Mouse (Mus musculus) limb, embryonic 12.5 days (tissue): Measurements from ENCODE around the gene Insm2. TPM values are rescaled to one million over a fixed set of nuclear protein-coding genes. Genes with fewer than 3 reads are reported as not detected.
A peak's percentile ranks its signal among the peaks of the same experiment; 100 is the strongest.
"Not testable (repeated sequence)": the region's sequence is repeated elsewhere in the genome, so short reads cannot be mapped to it uniquely, and the experiment has no call there.

ENCODE experiments used
- ATAC-seq: fragments of 200-750 bp; cut with Nextera tagmentation; 2 replicates; pipeline ENCODE4 v1.8.0; 2017; ENCODE audit warnings: low read depth, moderate TSS enrichment; ENCODE audit not compliant: insufficient number of reproducible peaks, insufficient read depth, low FRiP score, low TSS enrichment
- H3K27ac ChIP-seq: fragments of 300-500 bp; sonication (generic); 2 replicates; pipeline ENCODE4 v1.5.1; 2016; ENCODE audit warnings: mild to moderate bottlenecking, moderate library complexity
- H3K27me3 ChIP-seq: fragments of 300-500 bp; sonication (generic); 2 replicates; pipeline ENCODE4 v1.6.1; 2016; ENCODE audit warnings: mild to moderate bottlenecking, moderate library complexity
- H3K36me3 ChIP-seq: fragments of 300-500 bp; sonication (generic); 2 replicates; pipeline ENCODE4 v1.6.1; 2016; ENCODE audit warnings: mild to moderate bottlenecking, moderate library complexity
- H3K4me1 ChIP-seq: fragments of 300-500 bp; sonication (generic); replicated peaks from 2 replicates; pipeline ENCODE4 v1.6.1; 2016
- H3K4me2 ChIP-seq: fragments of 300-500 bp; sonication (generic); 2 replicates; pipeline ENCODE4 v1.6.1; 2016; ENCODE audit warnings: mild to moderate bottlenecking, moderate library complexity
- H3K4me3 ChIP-seq: fragments of 300-500 bp; sonication (generic); replicated peaks from 2 replicates; pipeline ENCODE4 v1.5.1; 2016; ENCODE audit warnings: mild to moderate bottlenecking
- H3K9ac ChIP-seq: fragments of 300-500 bp; sonication (generic); replicated peaks from 2 replicates; pipeline ENCODE4 v1.6.1; 2016; ENCODE audit warnings: mild to moderate bottlenecking, moderate library complexity
- H3K9me3 ChIP-seq: fragments of 300-500 bp; sonication (generic); 2 replicates; pipeline ENCODE4 v1.6.1; 2016; ENCODE audit warnings: mild to moderate bottlenecking, moderate library complexity
- WGBS: fragments of 180-500 bp; shearing (Covaris S2); methylation state at CpG from one replicate; pipeline ENCODE4 v1.1.7; 2016; 5-methylcytosine and 5-hydroxymethylcytosine counted together
- polyA plus RNA-seq: library from polyadenylated mRNA; unstranded; fragments of >200 nt; fragmentation: Nextera tagmentation; extraction: Ambion mirVana; gene quantifications from 2 replicates; pipeline ENCODE4 v1.2.1, GENCODE M21; 2016

The Insm2 gene
- polyA plus RNA-seq = not detected in 2 replicates

DNA sequence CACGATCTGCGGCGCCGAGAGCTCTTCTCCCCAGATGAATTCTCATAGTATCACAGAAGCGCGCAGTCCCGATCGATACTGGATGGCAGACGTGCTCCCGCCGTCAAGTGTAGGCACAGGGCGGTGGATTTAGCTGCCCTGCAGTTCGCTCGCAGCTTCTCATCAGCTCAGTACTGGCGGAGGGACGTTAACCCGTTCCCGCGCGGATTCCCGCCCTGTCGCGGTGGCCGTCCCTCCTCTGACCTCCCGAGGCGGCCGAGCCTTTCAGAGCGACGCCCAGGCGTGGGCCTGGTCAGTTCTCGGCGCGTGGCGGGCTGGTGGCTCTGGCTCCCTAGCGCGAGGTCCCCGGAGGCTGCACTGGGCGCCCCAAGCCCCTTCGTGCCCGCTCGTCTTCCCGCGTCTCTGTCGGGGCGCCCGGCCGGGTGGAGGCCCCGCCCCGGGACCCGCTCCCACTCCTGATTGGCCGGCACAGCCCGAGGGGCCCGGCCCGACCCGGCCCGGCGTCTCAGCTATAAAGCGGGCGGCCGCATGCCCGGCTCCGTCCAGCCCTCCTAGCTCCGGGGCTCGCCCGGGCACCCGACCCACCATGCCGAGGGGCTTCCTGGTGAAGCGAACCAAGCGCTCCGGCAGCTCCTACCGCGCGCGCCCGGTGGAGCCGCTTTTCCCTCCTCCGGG, at the start of gene Insm2:
Gene Insm2 (plus strand): TSS at position 541 of the 675 bp plus-strand sequence.
- Histone ChIP-seq H3K4me3 (peak within 1 kb of the TSS; percentile 45), H3K27ac (no peak within 1 kb of the TSS), H3K27me3 (peaks cover 67% of the 10 kb centered on the region), H3K4me1 (peaks cover 25% of the 10 kb centered on the region), H3K9ac (no peak within 1 kb of the TSS), H3K9me3 (no peaks in the 10 kb centered on the region), H3K4me2 (peak within 1 kb of the TSS; percentile 81), H3K36me3 (no peaks in the 10 kb centered on the region)
- peak; percentile 16; the same call in 1 of the 2 replicates for ATAC-seq
- under 1% methylated on average over 77 of the region's 77 CpGs for WGBS

DNA sequence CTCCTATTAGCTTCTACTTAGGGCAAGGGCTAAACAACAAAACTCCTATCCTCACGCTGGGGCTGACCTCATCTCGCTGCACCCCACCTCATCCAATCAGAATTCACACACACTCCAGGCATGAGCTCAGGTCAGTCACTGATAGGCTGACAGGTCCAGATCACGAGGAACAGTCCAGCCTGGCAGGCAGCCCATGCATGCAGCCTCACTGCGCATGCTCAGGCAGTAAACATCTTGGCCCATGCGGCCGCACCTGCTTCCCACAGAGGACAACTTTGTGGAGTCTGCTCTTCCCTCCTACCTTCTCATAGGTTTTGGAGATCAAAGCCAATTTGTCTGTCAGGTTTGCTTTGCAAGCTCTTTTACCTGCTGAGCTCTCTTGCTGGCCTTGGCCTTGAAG, 44.3 kb upstream of the Insm2 start:
- H3K4me2 ChIP-seq, ATAC-seq: not testable (repeated sequence)

DNA sequence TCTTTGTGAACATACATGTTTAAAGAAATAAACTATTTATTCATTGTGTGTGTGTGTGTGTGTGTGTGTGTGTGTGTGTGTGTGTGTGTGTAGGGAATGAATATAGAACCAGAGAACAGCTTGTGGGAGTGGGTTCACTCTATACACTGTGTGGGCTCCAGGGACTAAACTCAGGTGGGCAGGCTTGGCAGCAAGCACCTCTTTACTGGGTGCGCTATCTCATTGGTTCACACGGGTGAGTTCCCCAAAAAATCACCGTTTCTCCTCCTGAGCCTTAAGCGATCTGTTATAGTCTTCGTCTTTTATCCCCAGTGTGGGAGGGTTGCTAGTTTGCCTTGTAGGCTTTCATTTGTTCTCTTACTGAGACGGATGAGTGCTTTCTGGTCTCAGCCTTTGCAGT, 41.4 kb upstream of the Insm2 start:
- H3K4me3 ChIP-seq = no peak overlapping the region
- no peaks in the 10 kb centered on the region for H3K36me3 ChIP-seq
- no peak overlapping the region for H3K9ac ChIP-seq
- no peak overlapping the region for H3K4me2 ChIP-seq
- no peaks in the 10 kb centered on the region for H3K9me3 ChIP-seq
- no peaks in the 10 kb centered on the region for H3K4me1 ChIP-seq
- no peak overlapping the region for H3K27ac ChIP-seq
- ATAC-seq = no peak
- WGBS = 81% methylated on average over 6 of the region's 6 CpGs
- no peaks in the 10 kb centered on the region for H3K27me3 ChIP-seq

More for the DNA sequence above, 44.3 kb upstream of the Insm2 start:
- not testable (repeated sequence) for H3K4me3 ChIP-seq, H3K9me3 ChIP-seq, H3K27ac ChIP-seq, H3K36me3 ChIP-seq, H3K27me3 ChIP-seq, H3K9ac ChIP-seq, H3K4me1 ChIP-seq
- 83% methylated on average over 6 of the region's 6 CpGs for WGBS

DNA sequence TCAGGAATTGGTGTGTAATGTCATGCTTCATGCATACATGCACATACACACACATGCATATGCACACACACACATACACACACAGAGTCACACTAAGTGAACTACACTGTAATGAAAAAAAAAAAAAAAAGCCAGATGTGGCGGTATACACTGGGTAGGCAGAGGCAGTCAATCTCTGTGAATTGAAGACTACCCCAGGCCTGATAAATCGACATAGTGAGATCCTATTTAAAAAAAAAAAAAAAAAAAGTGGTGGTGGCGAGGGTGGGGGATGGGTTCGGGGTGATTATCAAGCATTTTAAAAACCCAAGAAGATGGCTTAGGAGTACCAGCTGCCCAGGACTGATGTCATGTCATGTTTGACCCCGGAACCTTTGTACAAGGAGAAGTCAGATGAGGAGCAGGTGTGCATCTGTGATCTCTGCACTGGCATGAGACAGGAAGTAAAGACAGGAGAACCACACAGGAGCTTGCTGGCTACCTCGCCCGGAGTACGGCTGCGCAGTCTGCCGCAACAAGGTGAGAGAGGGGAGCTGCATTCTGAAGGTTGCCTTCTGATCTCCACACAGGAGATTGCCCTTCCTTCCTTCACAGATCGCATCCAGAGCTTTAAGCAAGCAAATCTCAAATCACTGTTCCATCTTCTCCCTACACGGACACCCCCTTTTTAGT, 39.9 kb upstream of the Insm2 start:
- Histone ChIP-seq H3K27me3 (no peaks in the 10 kb centered on the region), H3K4me2 (no peak overlapping the region), H3K9ac (no peak overlapping the region), H3K36me3 (no peaks in the 10 kb centered on the region), H3K4me1 (no peaks in the 10 kb centered on the region), H3K27ac (no peak overlapping the region), H3K4me3 (no peak overlapping the region), H3K9me3 (no peaks in the 10 kb centered on the region)
- ATAC-seq = no peak
- WGBS = 85% methylated on average over 12 of the region's 12 CpGs

DNA sequence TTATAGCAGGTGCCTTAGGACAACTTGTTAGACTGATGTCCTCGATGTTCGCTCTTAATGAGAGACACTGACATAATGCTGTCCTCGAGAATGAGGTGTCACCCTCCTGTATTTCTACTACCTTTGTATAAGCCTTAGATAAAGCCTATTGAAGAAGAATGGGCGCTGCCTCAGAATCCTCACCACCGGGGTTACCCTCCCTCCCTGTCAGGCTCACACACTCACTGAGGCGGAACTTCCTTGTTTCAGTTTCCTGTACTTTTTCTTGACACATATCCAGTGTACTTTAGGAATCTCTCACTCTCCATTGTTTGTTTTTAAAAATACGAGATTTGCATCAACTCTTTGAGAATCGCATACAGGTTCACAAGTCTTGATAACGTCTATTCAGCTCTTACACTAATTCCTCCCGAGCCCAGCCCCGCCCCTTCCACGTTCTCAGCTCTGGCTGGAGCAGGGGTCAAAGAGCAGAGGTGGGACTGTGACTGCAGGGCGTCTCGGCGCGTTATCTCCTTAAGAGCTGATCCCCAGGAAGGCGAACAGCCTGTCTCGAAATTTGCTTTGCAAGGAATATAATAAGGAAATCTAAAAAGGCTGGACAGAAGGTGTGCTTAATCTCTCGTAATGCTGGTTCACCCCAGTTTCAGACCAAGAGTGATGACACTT, 39.1 kb upstream of the Insm2 start:
- H3K36me3 ChIP-seq = no peaks in the 10 kb centered on the region
- 20% methylated on average over 19 of the region's 19 CpGs for WGBS
- H3K4me2 ChIP-seq = peak overlapping the region; percentile 55
- H3K9me3 ChIP-seq = no peaks in the 10 kb centered on the region
- 0 out of 2 replicates have a peak overlapping the region, but pooled peaks have one; percentile 12 for H3K9ac ChIP-seq
- peak overlapping the region; percentile 30 for H3K4me3 ChIP-seq
- no peak for ATAC-seq
- H3K4me1 ChIP-seq = no peaks in the 10 kb centered on the region
- no peak overlapping the region for H3K27ac ChIP-seq
- H3K27me3 ChIP-seq = no peaks in the 10 kb centered on the region

DNA sequence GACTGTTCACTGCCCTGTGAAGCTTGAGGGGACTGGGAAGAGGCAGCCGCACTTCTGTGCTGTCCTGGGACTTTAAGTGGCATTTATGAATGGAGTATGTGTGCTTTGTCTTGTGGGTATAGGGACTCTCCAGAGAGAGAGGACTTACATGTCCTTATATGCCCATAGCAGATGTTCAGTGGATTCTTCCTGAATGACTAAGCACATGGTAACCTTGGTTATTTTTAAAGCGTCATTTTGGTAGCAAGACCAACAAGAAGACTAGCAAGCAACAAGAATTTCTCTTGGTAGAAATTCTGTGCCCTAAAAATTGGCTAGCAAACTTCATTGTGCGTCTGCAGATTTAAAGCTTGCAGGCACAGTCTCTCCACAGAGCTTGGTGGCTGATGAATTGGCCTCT, 35.5 kb upstream of the Insm2 start:
- Histone ChIP-seq H3K9ac (no peak overlapping the region), H3K4me1 (0 out of 2 replicates have a peak, but pooled peaks cover 3% of the 10 kb centered on the region), H3K4me2 (no peak overlapping the region), H3K27ac (no peak overlapping the region), H3K9me3 (no peaks in the 10 kb centered on the region), H3K4me3 (no peak overlapping the region), H3K27me3 (no peaks in the 10 kb centered on the region), H3K36me3 (no peaks in the 10 kb centered on the region)
- no peak for ATAC-seq
- WGBS = 95% methylated on average over 3 of the region's 3 CpGs

DNA sequence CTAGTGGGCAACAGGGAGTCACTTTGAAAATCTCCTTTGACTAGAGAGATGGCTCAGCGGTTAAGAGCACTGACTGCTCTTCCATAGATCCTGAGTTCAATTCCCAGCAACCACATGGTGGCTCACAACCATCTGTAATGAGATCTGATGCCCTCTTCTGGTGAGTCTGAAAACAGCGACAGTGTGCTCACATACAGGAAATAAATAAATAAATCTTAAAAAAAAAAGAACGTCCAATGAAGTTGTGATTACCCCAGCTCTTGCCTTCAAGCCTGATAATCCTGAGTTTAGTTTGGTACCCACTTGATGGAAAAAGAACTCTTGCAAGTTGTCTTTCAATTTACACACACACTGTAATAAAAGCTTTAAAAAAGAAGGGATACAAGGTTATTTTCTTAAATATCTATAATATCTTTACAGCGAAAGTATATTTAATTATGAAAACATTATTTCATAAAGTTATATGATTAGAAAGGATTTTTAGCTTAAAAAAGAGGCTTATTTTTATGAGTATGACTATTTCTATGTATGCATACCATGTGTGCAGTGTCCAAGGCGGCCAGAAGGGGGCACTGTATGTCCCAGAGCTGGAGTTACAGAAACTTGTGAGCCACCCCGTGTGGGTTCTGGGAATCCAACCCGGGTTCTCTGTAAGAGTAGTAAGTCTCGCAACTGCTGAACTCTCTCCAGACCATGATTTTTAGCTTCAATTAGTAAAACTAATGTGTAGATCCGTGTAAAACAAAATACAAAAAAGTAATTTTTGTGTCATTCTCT, 34.9 kb upstream of the Insm2 start:
- 88% methylated on average over 9 of the region's 9 CpGs for WGBS
- no peak overlapping the region for H3K4me2 ChIP-seq
- no peaks in the 10 kb centered on the region for H3K36me3 ChIP-seq
- H3K9me3 ChIP-seq = no peaks in the 10 kb centered on the region
- H3K9ac ChIP-seq = no peak overlapping the region
- no peak for ATAC-seq
- 0 out of 2 replicates have a peak, but pooled peaks cover 3% of the 10 kb centered on the region for H3K4me1 ChIP-seq
- no peaks in the 10 kb centered on the region for H3K27me3 ChIP-seq
- H3K4me3 ChIP-seq = no peak overlapping the region
- no peak overlapping the region for H3K27ac ChIP-seq

- no peak for ATAC-seq
- 95% methylated on average over 19 of the region's 19 CpGs for whole genome bisulfite sequencing
- Histone ChIP-seq H3K4me3 (no peak within 1 kb of the TSS), H3K36me3 (no peaks in the 10 kb centered on the region), H3K4me1 (0 out of 2 replicates have a peak, but pooled peaks cover 3% of the 10 kb centered on the region), H3K9ac (no peak within 1 kb of the TSS), H3K27ac (no peak within 1 kb of the TSS), H3K27me3 (no peaks in the 10 kb centered on the region), H3K4me2 (no peak within 1 kb of the TSS), H3K9me3 (no peaks in the 10 kb centered on the region)
Observed at GRCm38 (mm10) chr12:55565206-55565605, 34.0 kb upstream of the Insm2 start, which contains the start of gene Aldoart2. Gene Aldoart2 (plus strand): TSS chr12:55565239.

- no peaks in the 10 kb centered on the region for H3K36me3 ChIP-seq
- no peak for ATAC-seq
- WGBS = 76% methylated on average over 9 of the region's 9 CpGs
- no peaks in the 10 kb centered on the region for H3K9me3 ChIP-seq
- H3K9ac ChIP-seq = no peak overlapping the region
- no peaks in the 10 kb centered on the region for H3K27me3 ChIP-seq
- no peak overlapping the region for H3K4me2 ChIP-seq
- H3K4me3 ChIP-seq = no peak overlapping the region
- no peak overlapping the region for H3K27ac ChIP-seq
- H3K4me1 ChIP-seq = 0 out of 2 replicates have a peak, but pooled peaks cover 3% of the 10 kb centered on the region
Observed at GRCm38 (mm10) chr12:55565867-55566266, 33.4 kb upstream of the Insm2 start.

GRCm38 (mm10) chr12:55566837-55567236, 32.4 kb upstream of the Insm2 start:
- Histone ChIP-seq H3K9me3 (no peaks in the 10 kb centered on the region), H3K27ac (no peak overlapping the region), H3K27me3 (no peaks in the 10 kb centered on the region), H3K9ac (no peak overlapping the region), H3K4me3 (no peak overlapping the region), H3K36me3 (no peaks in the 10 kb centered on the region), H3K4me1 (0 out of 2 replicates have a peak, but pooled peaks cover 3% of the 10 kb centered on the region), H3K4me2 (no peak overlapping the region)
- WGBS = 56% methylated on average over 5 of the region's 5 CpGs
- ATAC-seq = no peak
